Mouse (Mus musculus) forebrain, embryonic 10.5 days (tissue): ENCODE results near the gene Reg3g. TPM values are rescaled to one million over a fixed set of nuclear protein-coding genes. Genes with fewer than 3 reads are reported as not detected.
"Not testable (repeated sequence)": the region's sequence is repeated elsewhere in the genome, so short reads cannot be mapped to it uniquely, and the experiment has no call there.

ENCODE experiments used
- DNase-seq: peaks from one replicate; pipeline ENCODE4 v3.0.0-alpha.2; 2017; ENCODE audit warnings: low spot score; ENCODE audit errors: extremely low spot score
- H3K27ac ChIP-seq: fragments of 300-500 bp; sonication (generic); 2 replicates; pipeline ENCODE4 v1.5.1; 2016; ENCODE audit warnings: mild to moderate bottlenecking
- H3K27me3 ChIP-seq: fragments of 300-500 bp; sonication (generic); 2 replicates; pipeline ENCODE4 v1.6.1; 2016; ENCODE audit warnings: mild to moderate bottlenecking; ENCODE audit not compliant: poor library complexity, severe bottlenecking
- H3K36me3 ChIP-seq: fragments of 300-500 bp; sonication (generic); replicated peaks from 2 replicates; pipeline ENCODE4 v1.6.1; 2016; ENCODE audit warnings: mild to moderate bottlenecking, moderate library complexity
- H3K4me1 ChIP-seq: fragments of 300-500 bp; sonication (generic); 2 replicates; pipeline ENCODE4 v1.6.1; 2016
- H3K4me3 ChIP-seq: fragments of 300-500 bp; sonication (generic); 2 replicates; pipeline ENCODE4 v1.5.1; 2016; ENCODE audit warnings: mild to moderate bottlenecking, moderate library complexity
- H3K9me3 ChIP-seq: fragments of 300-500 bp; sonication (generic); 2 replicates; pipeline ENCODE4 v1.6.1; 2016; ENCODE audit warnings: mild to moderate bottlenecking, moderate library complexity
- WGBS: fragments of 180-500 bp; shearing (Covaris S2); methylation state at CpG from one replicate; pipeline ENCODE4 v1.1.7; 2016; 5-methylcytosine and 5-hydroxymethylcytosine counted together
- polyA plus RNA-seq: library from polyadenylated mRNA; unstranded; fragments of >200 nt; fragmentation: Nextera tagmentation; extraction: Ambion mirVana; gene quantifications from 2 replicates; pipeline ENCODE4 v1.2.1, GENCODE M21; 2016

The Reg3g gene
- polyA plus RNA-seq, 1 experiment from 2014 or later: not detected

GRCm38 (mm10) chr6:78425497-78425896, 43.2 kb downstream of the Reg3g start:
- 92% methylated on average over 3 of the region's 3 CpGs for WGBS

GRCm38 (mm10) chr6:78422411-78422810, 46.3 kb downstream of the Reg3g start, which contains the start of gene Reg1:
Gene Reg1 (plus strand): TSS chr6:78422711.
- H3K36me3 ChIP-seq, H3K27me3 ChIP-seq, H3K27ac ChIP-seq, H3K4me3 ChIP-seq, H3K4me1 ChIP-seq, DNase-seq, H3K9me3 ChIP-seq: not testable (repeated sequence)

More at GRCm38 (mm10) chr6:78425497-78425896, 43.2 kb downstream of the Reg3g start:
- Histone ChIP-seq H3K36me3 (no peaks in the 10 kb centered on the region), H3K4me1 (no peaks in the 10 kb centered on the region), H3K9me3 (no peaks in the 10 kb centered on the region), H3K27me3 (no peaks in the 10 kb centered on the region), H3K4me3 (no peak overlapping the region), H3K27ac (no peak overlapping the region)
- no peak for DNase-seq

Other genes starting within 250 kb of the Reg3g start
- gene Reg3b, start 98.2 kb downstream of the Reg3g start, polyA plus RNA-seq: not detected in 2 replicates
- not detected in 2 replicates for gene Reg3d, start 90.0 kb downstream of the Reg3g start, polyA plus RNA-seq
- gene Reg3a, start 88.2 kb downstream of the Reg3g start, polyA plus RNA-seq: not detected in 2 replicates
- gene Reg2, start 73.2 kb downstream of the Reg3g start, polyA plus RNA-seq: not detected in 2 replicates
- not detected in 2 replicates for gene Reg1, start 46.2 kb downstream of the Reg3g start, polyA plus RNA-seq